Mouse (Mus musculus) heart, embryonic 10.5 days (tissue): Measurements from ENCODE around the gene Ppp6r3. TPM values are rescaled to one million over a fixed set of nuclear protein-coding genes. Genes with fewer than 3 reads are reported as not detected.

Experiments
- DNase-seq: peaks from one replicate; pipeline ENCODE4 v3.0.0-alpha.2; 2017; ENCODE audit warnings: low spot score
- H3K27ac ChIP-seq: fragments of 300-500 bp; sonication (generic); 2 replicates; pipeline ENCODE4 v1.5.1; 2016; ENCODE audit warnings: mild to moderate bottlenecking
- H3K27me3 ChIP-seq: fragments of 300-500 bp; sonication (generic); 2 replicates; pipeline ENCODE4 v1.6.1; 2016; ENCODE audit warnings: mild to moderate bottlenecking; ENCODE audit not compliant: poor library complexity, insufficient read depth, severe bottlenecking
- H3K36me3 ChIP-seq: fragments of 300-500 bp; sonication (generic); 2 replicates; pipeline ENCODE4 v1.6.1; 2016; ENCODE audit warnings: mild to moderate bottlenecking, moderate library complexity
- H3K4me1 ChIP-seq: fragments of 300-500 bp; sonication (generic); 2 replicates; pipeline ENCODE4 v1.6.1; 2016; ENCODE audit warnings: mild to moderate bottlenecking
- H3K4me3 ChIP-seq: fragments of 300-500 bp; sonication (generic); 2 replicates; pipeline ENCODE4 v1.5.1; 2016; ENCODE audit warnings: mild to moderate bottlenecking, moderate library complexity
- H3K9me3 ChIP-seq: fragments of 300-500 bp; sonication (generic); 2 replicates; pipeline ENCODE4 v1.6.1; 2016; ENCODE audit warnings: mild to moderate bottlenecking, moderate library complexity
- WGBS: fragments of 180-500 bp; shearing (Covaris S2); methylation state at CpG from one replicate; pipeline ENCODE4 v1.1.7; 2016; 5-methylcytosine and 5-hydroxymethylcytosine counted together
- polyA plus RNA-seq: library from polyadenylated mRNA; unstranded; fragments of >200 nt; fragmentation: Nextera tagmentation; extraction: Ambion mirVana; gene quantifications from 2 replicates; pipeline ENCODE4 v1.2.1, GENCODE M21; 2016

Ppp6r3 gene
- polyA plus RNA-seq, 1 experiment from 2014 or later, result 63.5 TPM

- no peak overlapping the region for H3K27ac ChIP-seq
- WGBS, result 95% methylated on average over 7 of the region's 7 CpGs
- no peak for DNase-seq
- H3K9me3 ChIP-seq, result no peaks in the 10 kb centered on the region
- no peak overlapping the region for H3K4me3 ChIP-seq
- H3K4me1 ChIP-seq, result no peaks in the 10 kb centered on the region
- H3K27me3 ChIP-seq, result no peaks in the 10 kb centered on the region
- H3K36me3 ChIP-seq, result peaks cover 100% of the 10 kb centered on the region
Observed at GRCm38 (mm10) chr19:3467574-3467973, 108.0 kb downstream of the Ppp6r3 start.

GRCm38 (mm10) chr19:3459986-3460385, 115.6 kb downstream of the Ppp6r3 start:
- H3K36me3 ChIP-seq, result peaks cover 97% of the 10 kb centered on the region
- no peaks in the 10 kb centered on the region for H3K9me3 ChIP-seq
- H3K27me3 ChIP-seq, result no peaks in the 10 kb centered on the region
- WGBS, result 91% methylated on average over 3 of the region's 3 CpGs
- H3K27ac ChIP-seq, result no peak overlapping the region
- no peaks in the 10 kb centered on the region for H3K4me1 ChIP-seq
- no peak for DNase-seq
- no peak overlapping the region for H3K4me3 ChIP-seq

- no peak overlapping the region for H3K27ac ChIP-seq
- DNase-seq, result no peak
- no peaks in the 10 kb centered on the region for H3K27me3 ChIP-seq
- no peaks in the 10 kb centered on the region for H3K9me3 ChIP-seq
- H3K36me3 ChIP-seq, result peaks cover 95% of the 10 kb centered on the region
- H3K4me1 ChIP-seq, result no peaks in the 10 kb centered on the region
- WGBS, result 88% methylated on average over 6 of the region's 6 CpGs
- H3K4me3 ChIP-seq, result no peak overlapping the region
Observed at GRCm38 (mm10) chr19:3458331-3459099, 117.0 kb downstream of the Ppp6r3 start.

- peaks cover 95% of the 10 kb centered on the region for H3K36me3 ChIP-seq
- no peak overlapping the region for H3K27ac ChIP-seq
- no peaks in the 10 kb centered on the region for H3K27me3 ChIP-seq
- 92% methylated on average over 4 of the region's 4 CpGs for WGBS
- no peaks in the 10 kb centered on the region for H3K4me1 ChIP-seq
- no peak overlapping the region for H3K4me3 ChIP-seq
- DNase-seq, result no peak
- H3K9me3 ChIP-seq, result no peaks in the 10 kb centered on the region
Observed at GRCm38 (mm10) chr19:3457700-3458099, 117.8 kb downstream of the Ppp6r3 start.

GRCm38 (mm10) chr19:3451649-3452048, 123.9 kb downstream of the Ppp6r3 start:
- 55% methylated on average over 6 of the region's 6 CpGs for WGBS

GRCm38 (mm10) chr19:3451170-3451569, 124.4 kb downstream of the Ppp6r3 start:
- Histone ChIP-seq H3K27me3 (no peaks in the 10 kb centered on the region), H3K9me3 (no peaks in the 10 kb centered on the region), H3K36me3 (peaks cover 32% of the 10 kb centered on the region), H3K4me3 (no peak overlapping the region), H3K27ac (no peak overlapping the region), H3K4me1 (0 out of 2 replicates have a peak, but pooled peaks cover 8% of the 10 kb centered on the region)
- DNase-seq, result no peak
- 35% methylated on average over 6 of the region's 6 CpGs for whole genome bisulfite sequencing

More at GRCm38 (mm10) chr19:3451649-3452048, 123.9 kb downstream of the Ppp6r3 start:
- H3K27me3 ChIP-seq, result no peaks in the 10 kb centered on the region
- H3K4me3 ChIP-seq, result no peak overlapping the region
- 0 out of 2 replicates have a peak, but pooled peaks cover 8% of the 10 kb centered on the region for H3K4me1 ChIP-seq
- no peak overlapping the region for H3K27ac ChIP-seq
- H3K36me3 ChIP-seq, result peaks cover 35% of the 10 kb centered on the region
- no peaks in the 10 kb centered on the region for H3K9me3 ChIP-seq
- no peak for DNase-seq

GRCm38 (mm10) chr19:3450714-3451113, 124.8 kb downstream of the Ppp6r3 start:
- Histone ChIP-seq H3K27ac (no peak overlapping the region), H3K36me3 (peaks cover 28% of the 10 kb centered on the region), H3K4me3 (no peak overlapping the region), H3K4me1 (0 out of 2 replicates have a peak, but pooled peaks cover 8% of the 10 kb centered on the region), H3K9me3 (no peaks in the 10 kb centered on the region), H3K27me3 (no peaks in the 10 kb centered on the region)
- DNase-seq, result no peak
- WGBS, result 92% methylated on average over 3 of the region's 3 CpGs

- H3K27ac ChIP-seq, result no peak overlapping the region; the same call in 1 of the 2 replicates
- H3K9me3 ChIP-seq, result no peaks in the 10 kb centered on the region
- WGBS, result 67% methylated on average over 3 of the region's 3 CpGs
- 0 out of 2 replicates have a peak, but pooled peaks cover 8% of the 10 kb centered on the region for H3K4me1 ChIP-seq
- no peaks in the 10 kb centered on the region for H3K27me3 ChIP-seq
- no peak overlapping the region for H3K4me3 ChIP-seq
- H3K36me3 ChIP-seq, result 0 out of 2 replicates have a peak, but pooled peaks cover 14% of the 10 kb centered on the region
- DNase-seq, result no peak
Observed at GRCm38 (mm10) chr19:3449248-3449647, 126.3 kb downstream of the Ppp6r3 start.

GRCm38 (mm10) chr19:3447348-3447747, 128.2 kb downstream of the Ppp6r3 start:
- H3K27me3 ChIP-seq, result no peaks in the 10 kb centered on the region
- 61% methylated on average over 3 of the region's 3 CpGs for WGBS
- no peaks in the 10 kb centered on the region for H3K36me3 ChIP-seq
- DNase-seq, result no peak
- no peak overlapping the region for H3K27ac ChIP-seq
- H3K4me3 ChIP-seq, result no peak overlapping the region
- no peaks in the 10 kb centered on the region for H3K9me3 ChIP-seq
- H3K4me1 ChIP-seq, result 0 out of 2 replicates have a peak, but pooled peaks cover 8% of the 10 kb centered on the region

GRCm38 (mm10) chr19:3441092-3441491, 134.5 kb downstream of the Ppp6r3 start:
- Histone ChIP-seq H3K36me3 (no peaks in the 10 kb centered on the region), H3K4me1 (no peaks in the 10 kb centered on the region), H3K4me3 (no peak overlapping the region), H3K9me3 (no peaks in the 10 kb centered on the region), H3K27ac (no peak overlapping the region), H3K27me3 (peaks cover 10% of the 10 kb centered on the region; the same call in 1 of the 2 replicates)
- no peak for DNase-seq
- WGBS, result 74% methylated on average over 10 of the region's 10 CpGs

GRCm38 (mm10) chr19:3440667-3441066, 134.9 kb downstream of the Ppp6r3 start:
- Histone ChIP-seq H3K27ac (no peak overlapping the region), H3K9me3 (no peaks in the 10 kb centered on the region), H3K27me3 (peaks cover 10% of the 10 kb centered on the region; the same call in 1 of the 2 replicates), H3K36me3 (no peaks in the 10 kb centered on the region), H3K4me3 (no peak overlapping the region), H3K4me1 (no peaks in the 10 kb centered on the region)
- DNase-seq, result no peak
- 80% methylated on average over 5 of the region's 5 CpGs for WGBS

GRCm38 (mm10) chr19:3437980-3438379, 137.6 kb downstream of the Ppp6r3 start:
- H3K4me1 ChIP-seq, result peaks cover 13% of the 10 kb centered on the region; the same call in 1 of the 2 replicates
- no peak for DNase-seq
- H3K27ac ChIP-seq, result no peak overlapping the region

GRCm38 (mm10) chr19:3436840-3437239, 138.7 kb downstream of the Ppp6r3 start:
- no peak for DNase-seq
- Histone ChIP-seq H3K27ac (no peak overlapping the region), H3K36me3 (no peaks in the 10 kb centered on the region), H3K4me3 (no peak overlapping the region), H3K9me3 (no peaks in the 10 kb centered on the region), H3K4me1 (peaks cover 13% of the 10 kb centered on the region; the same call in 1 of the 2 replicates), H3K27me3 (peaks cover 10% of the 10 kb centered on the region; the same call in 1 of the 2 replicates)
- 58% methylated on average over 9 of the region's 9 CpGs for WGBS

More at GRCm38 (mm10) chr19:3437980-3438379, 137.6 kb downstream of the Ppp6r3 start:
- peaks cover 10% of the 10 kb centered on the region; the same call in 1 of the 2 replicates for H3K27me3 ChIP-seq
- H3K9me3 ChIP-seq, result no peaks in the 10 kb centered on the region
- WGBS, result 62% methylated on average over 5 of the region's 5 CpGs
- H3K36me3 ChIP-seq, result no peaks in the 10 kb centered on the region
- no peak overlapping the region for H3K4me3 ChIP-seq
